Mouse (Mus musculus): ENCODE results near the gene Xylt1. TPM values are rescaled to one million over a fixed set of nuclear protein-coding genes. Genes with fewer than 3 reads are reported as not detected.
A peak's percentile ranks its signal among the peaks of the same experiment; 100 is the strongest.

Xylt1 gene
- polyA plus RNA-seq, 1 experiment from 2014 or later: 3.0 TPM

GRCm38 (mm10) chr7:117487173-117487490, 106.4 kb downstream of the Xylt1 start:
- no peaks in the 10 kb centered on the region for H3K9me3 ChIP-seq (ENCODE audit: control insufficient read depth, low read length)
- DNase-seq (no peak), ATAC-seq (ENCODE audit: low FRiP score, low TSS enrichment) (no peak)
- H3K36me3 ChIP-seq (ENCODE audit: control insufficient read depth, insufficient read depth, low read length): no peaks in the 10 kb centered on the region
- H3K27me3 ChIP-seq (ENCODE audit: control insufficient read depth, insufficient read depth, low read length): no peaks in the 10 kb centered on the region
- no peak overlapping the region for H3K4me2 ChIP-seq (ENCODE audit: low read length)
- no peak overlapping the region for H3K9ac ChIP-seq (replicated peaks; ENCODE audit: low read length)
- WGBS: 88% methylated on average over 2 of the region's 2 CpGs
- no peak overlapping the region for H3K27ac ChIP-seq (replicated peaks; ENCODE audit: low read depth, low read length)
- no peaks in the 10 kb centered on the region for H3K4me1 ChIP-seq (ENCODE audit: control insufficient read depth, insufficient read depth, low read length)
- no peak overlapping the region for H3K4me3 ChIP-seq (replicated peaks; ENCODE audit: low read depth, low read length)

- WGBS: 69% methylated on average over 5 of the region's 5 CpGs
- Histone ChIP-seq H3K9me3 (ENCODE audit: control insufficient read depth, low read length) (no peaks in the 10 kb centered on the region), H3K4me1 (ENCODE audit: control insufficient read depth, insufficient read depth, low read length) (no peaks in the 10 kb centered on the region), H3K9ac (replicated peaks; ENCODE audit: low read length) (no peak overlapping the region), H3K4me3 (replicated peaks; ENCODE audit: low read depth, low read length) (no peak overlapping the region), H3K27me3 (ENCODE audit: control insufficient read depth, insufficient read depth, low read length) (no peaks in the 10 kb centered on the region), H3K27ac (replicated peaks; ENCODE audit: low read depth, low read length) (no peak overlapping the region), H3K36me3 (ENCODE audit: control insufficient read depth, insufficient read depth, low read length) (no peaks in the 10 kb centered on the region), H3K4me2 (ENCODE audit: low read length) (no peak overlapping the region)
- no peak for DNase-seq
- ATAC-seq (ENCODE audit: low FRiP score, low TSS enrichment): no peak
Measured at GRCm38 (mm10) chr7:117489973-117490372, 109.2 kb downstream of the Xylt1 start.

GRCm38 (mm10) chr7:117490500-117491205, 109.9 kb downstream of the Xylt1 start:
- Histone ChIP-seq H3K9me3 (ENCODE audit: control insufficient read depth, low read length) (no peaks in the 10 kb centered on the region), H3K4me2 (ENCODE audit: low read length) (no peak overlapping the region), H3K27me3 (ENCODE audit: control insufficient read depth, insufficient read depth, low read length) (no peaks in the 10 kb centered on the region), H3K4me3 (replicated peaks; ENCODE audit: low read depth, low read length) (no peak overlapping the region), H3K9ac (replicated peaks; ENCODE audit: low read length) (no peak overlapping the region), H3K4me1 (ENCODE audit: control insufficient read depth, insufficient read depth, low read length) (no peaks in the 10 kb centered on the region), H3K36me3 (ENCODE audit: control insufficient read depth, insufficient read depth, low read length) (no peaks in the 10 kb centered on the region), H3K27ac (replicated peaks; ENCODE audit: low read depth, low read length) (no peak overlapping the region)
- no peak for DNase-seq
- 55% methylated on average over 9 of the region's 9 CpGs for WGBS
- ATAC-seq (ENCODE audit: low FRiP score, low TSS enrichment): no peak

GRCm38 (mm10) chr7:117491495-117491894, 110.7 kb downstream of the Xylt1 start:
- Histone ChIP-seq H3K27ac (replicated peaks; ENCODE audit: low read depth, low read length) (no peak overlapping the region), H3K9ac (replicated peaks; ENCODE audit: low read length) (no peak overlapping the region), H3K4me2 (ENCODE audit: low read length) (no peak overlapping the region), H3K36me3 (ENCODE audit: control insufficient read depth, insufficient read depth, low read length) (no peaks in the 10 kb centered on the region), H3K27me3 (ENCODE audit: control insufficient read depth, insufficient read depth, low read length) (no peaks in the 10 kb centered on the region), H3K4me3 (replicated peaks; ENCODE audit: low read depth, low read length) (no peak overlapping the region), H3K4me1 (ENCODE audit: control insufficient read depth, insufficient read depth, low read length) (no peaks in the 10 kb centered on the region), H3K9me3 (ENCODE audit: control insufficient read depth, low read length) (no peaks in the 10 kb centered on the region)
- DNase-seq (no peak), ATAC-seq (ENCODE audit: low FRiP score, low TSS enrichment) (no peak)
- WGBS: 90% methylated on average over 5 of the region's 5 CpGs

- Histone ChIP-seq H3K36me3 (ENCODE audit: control insufficient read depth, insufficient read depth, low read length) (no peaks in the 10 kb centered on the region), H3K27ac (replicated peaks; ENCODE audit: low read depth, low read length) (no peak overlapping the region), H3K4me2 (ENCODE audit: low read length) (no peak overlapping the region), H3K27me3 (ENCODE audit: control insufficient read depth, insufficient read depth, low read length) (no peaks in the 10 kb centered on the region), H3K9me3 (ENCODE audit: control insufficient read depth, low read length) (no peaks in the 10 kb centered on the region), H3K4me1 (ENCODE audit: control insufficient read depth, insufficient read depth, low read length) (no peaks in the 10 kb centered on the region), H3K9ac (replicated peaks; ENCODE audit: low read length) (no peak overlapping the region), H3K4me3 (replicated peaks; ENCODE audit: low read depth, low read length) (no peak overlapping the region)
- 94% methylated on average over 6 of the region's 6 CpGs for WGBS
- no peak for ATAC-seq (ENCODE audit: low FRiP score, low TSS enrichment)
- no peak for DNase-seq
Measured at GRCm38 (mm10) chr7:117494210-117494609, 113.4 kb downstream of the Xylt1 start.

GRCm38 (mm10) chr7:117494618-117495310, 114.0 kb downstream of the Xylt1 start:
- Histone ChIP-seq H3K4me1 (ENCODE audit: control insufficient read depth, insufficient read depth, low read length) (no peaks in the 10 kb centered on the region), H3K4me2 (ENCODE audit: low read length) (no peak overlapping the region), H3K4me3 (replicated peaks; ENCODE audit: low read depth, low read length) (no peak overlapping the region), H3K27ac (replicated peaks; ENCODE audit: low read depth, low read length) (no peak overlapping the region), H3K9me3 (ENCODE audit: control insufficient read depth, low read length) (no peaks in the 10 kb centered on the region), H3K36me3 (ENCODE audit: control insufficient read depth, insufficient read depth, low read length) (no peaks in the 10 kb centered on the region), H3K9ac (replicated peaks; ENCODE audit: low read length) (no peak overlapping the region), H3K27me3 (ENCODE audit: control insufficient read depth, insufficient read depth, low read length) (no peaks in the 10 kb centered on the region)
- no peak for ATAC-seq (ENCODE audit: low FRiP score, low TSS enrichment)
- WGBS: 82% methylated on average over 8 of the region's 8 CpGs
- no peak for DNase-seq

- WGBS: 67% methylated on average over 8 of the region's 8 CpGs
- H3K9me3 ChIP-seq (ENCODE audit: control insufficient read depth, low read length): no peaks in the 10 kb centered on the region
- H3K4me2 ChIP-seq (ENCODE audit: low read length): no peak overlapping the region
- ATAC-seq (ENCODE audit: low FRiP score, low TSS enrichment) (no peak), DNase-seq (peak; percentile 49)
- H3K27me3 ChIP-seq (ENCODE audit: control insufficient read depth, insufficient read depth, low read length): no peaks in the 10 kb centered on the region
- H3K27ac ChIP-seq (replicated peaks; ENCODE audit: low read depth, low read length): no peak overlapping the region
- H3K4me1 ChIP-seq (ENCODE audit: control insufficient read depth, insufficient read depth, low read length): no peaks in the 10 kb centered on the region
- no peaks in the 10 kb centered on the region for H3K36me3 ChIP-seq (ENCODE audit: control insufficient read depth, insufficient read depth, low read length)
- H3K9ac ChIP-seq (replicated peaks; ENCODE audit: low read length): no peak overlapping the region
- no peak overlapping the region for H3K4me3 ChIP-seq (replicated peaks; ENCODE audit: low read depth, low read length)
Measured at GRCm38 (mm10) chr7:117495751-117496150, 115.0 kb downstream of the Xylt1 start.

- no peaks in the 10 kb centered on the region for H3K27me3 ChIP-seq (ENCODE audit: control insufficient read depth, insufficient read depth, low read length)
- no peak for DNase-seq
- 83% methylated on average over 2 of the region's 2 CpGs for WGBS
- H3K9ac ChIP-seq (replicated peaks; ENCODE audit: low read length): no peak overlapping the region
- no peak overlapping the region for H3K4me3 ChIP-seq (replicated peaks; ENCODE audit: low read depth, low read length)
- no peak overlapping the region for H3K27ac ChIP-seq (replicated peaks; ENCODE audit: low read depth, low read length)
- no peaks in the 10 kb centered on the region for H3K4me1 ChIP-seq (ENCODE audit: control insufficient read depth, insufficient read depth, low read length)
- no peaks in the 10 kb centered on the region for H3K9me3 ChIP-seq (ENCODE audit: control insufficient read depth, low read length)
- no peaks in the 10 kb centered on the region for H3K36me3 ChIP-seq (ENCODE audit: control insufficient read depth, insufficient read depth, low read length)
- no peak overlapping the region for H3K4me2 ChIP-seq (ENCODE audit: low read length)
- ATAC-seq (ENCODE audit: low FRiP score, low TSS enrichment): no peak
Measured at GRCm38 (mm10) chr7:117498173-117498572, 117.4 kb downstream of the Xylt1 start.

Data from midbrain, embryonic 14.5 days (tissue).